Mouse (Mus musculus) layer of hippocampus, adult 11-12 months (tissue): ENCODE measurements around the gene Plekhg1.

Experiments
- DNase-seq: peaks from one replicate; pipeline ENCODE4 v3.0.0; 2022; ENCODE audit warnings: low spot score

Plekhg1 gene

GRCm38 (mm10) chr10:3741791-3742190 is 1.6 kb downstream of the Plekhg1 start:
- DNase-seq = no peak

DNA sequence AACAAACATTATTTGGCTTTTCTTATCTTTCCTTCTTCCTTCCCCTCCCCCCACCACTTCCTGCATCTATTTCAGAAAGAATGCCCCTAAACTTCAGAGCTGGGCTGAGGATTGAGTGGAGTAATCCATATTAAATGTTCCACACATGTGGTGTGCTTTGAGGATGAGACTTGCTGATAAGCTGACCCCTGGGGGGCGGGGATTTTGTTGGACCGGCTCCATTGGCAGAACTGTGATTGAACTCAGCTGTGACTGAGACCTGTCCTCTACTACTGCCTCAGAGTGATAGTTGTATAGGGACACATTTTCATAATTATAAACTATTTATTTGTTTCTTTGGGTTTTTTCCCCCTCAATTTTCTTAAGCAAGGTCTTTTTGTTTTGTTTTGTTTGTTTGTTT is 2.9 kb downstream of the Plekhg1 start:
- DNase-seq = no peak

DNA sequence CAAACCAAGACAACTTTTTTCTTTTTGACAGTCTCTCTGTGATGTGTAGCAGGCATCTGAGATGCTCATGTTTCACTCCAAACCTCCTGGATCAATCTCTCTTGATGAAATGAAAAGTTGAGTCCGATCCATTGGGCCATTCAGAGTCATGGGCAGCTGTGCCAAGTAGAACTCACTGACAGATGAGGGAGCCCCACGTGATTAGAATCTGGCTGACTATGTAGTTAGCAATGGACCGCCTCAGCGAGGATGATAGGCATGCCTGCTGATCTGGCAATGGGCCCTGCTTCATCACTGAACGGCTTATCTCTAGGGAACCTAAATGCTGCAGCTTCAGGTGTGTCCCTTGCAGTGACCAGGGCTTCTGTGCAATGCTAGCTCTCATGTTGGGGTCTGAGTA is 3.7 kb downstream of the Plekhg1 start:
- DNase-seq = peak; percentile 46

GRCm38 (mm10) chr10:3746794-3747518 is 6.8 kb downstream of the Plekhg1 start:
- no peak for DNase-seq

DNA sequence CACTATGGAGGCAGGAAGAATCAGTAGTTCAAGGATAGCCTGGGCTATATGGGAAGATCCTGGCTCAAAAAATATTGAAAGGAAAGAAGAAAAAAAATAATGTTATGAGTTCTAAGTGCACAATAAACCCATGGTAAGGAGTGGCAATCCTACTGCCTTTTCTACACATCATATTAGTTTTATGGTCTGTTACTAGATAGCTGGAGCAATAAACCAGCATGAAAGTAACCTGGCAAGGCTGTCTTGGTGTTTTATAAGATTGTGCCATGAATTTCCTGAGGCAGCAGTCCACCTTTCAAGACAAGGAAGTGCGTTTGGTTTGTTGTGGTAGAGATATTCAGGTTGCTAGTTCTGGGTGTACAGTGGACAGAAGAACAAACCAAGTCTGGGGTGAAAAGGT is 9.4 kb downstream of the Plekhg1 start:
- no peak for DNase-seq

GRCm38 (mm10) chr10:3761992-3762391 is 21.8 kb downstream of the Plekhg1 start:
- DNase-seq = no peak

DNA sequence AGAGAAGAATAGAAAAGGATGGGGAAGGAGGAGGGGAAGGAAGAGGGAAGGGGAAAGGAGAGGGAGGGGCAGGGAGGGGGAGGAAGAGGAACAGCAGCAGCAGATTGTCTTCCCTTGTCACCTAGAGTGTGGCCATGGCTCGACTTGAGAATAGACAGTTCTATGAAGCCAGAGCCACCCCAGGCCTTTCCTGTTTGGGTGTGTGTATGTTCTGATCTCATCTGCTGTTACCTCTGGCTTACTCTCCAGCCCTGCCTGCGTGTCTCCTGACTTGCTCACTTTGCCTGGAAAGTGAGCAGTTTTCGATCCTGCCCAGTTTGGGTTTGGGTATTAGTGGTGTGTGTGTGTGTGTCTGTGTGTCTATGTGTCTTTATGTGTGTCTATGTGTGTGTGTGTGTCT is 23.0 kb downstream of the Plekhg1 start:
- DNase-seq = no peak

- no peak for DNase-seq
Measured at GRCm38 (mm10) chr10:3769131-3769530, 29.0 kb downstream of the Plekhg1 start.

GRCm38 (mm10) chr10:3774330-3774729 is 34.2 kb downstream of the Plekhg1 start:
- no peak for DNase-seq

GRCm38 (mm10) chr10:3776761-3777160 is 36.6 kb downstream of the Plekhg1 start:
- no peak for DNase-seq

DNA sequence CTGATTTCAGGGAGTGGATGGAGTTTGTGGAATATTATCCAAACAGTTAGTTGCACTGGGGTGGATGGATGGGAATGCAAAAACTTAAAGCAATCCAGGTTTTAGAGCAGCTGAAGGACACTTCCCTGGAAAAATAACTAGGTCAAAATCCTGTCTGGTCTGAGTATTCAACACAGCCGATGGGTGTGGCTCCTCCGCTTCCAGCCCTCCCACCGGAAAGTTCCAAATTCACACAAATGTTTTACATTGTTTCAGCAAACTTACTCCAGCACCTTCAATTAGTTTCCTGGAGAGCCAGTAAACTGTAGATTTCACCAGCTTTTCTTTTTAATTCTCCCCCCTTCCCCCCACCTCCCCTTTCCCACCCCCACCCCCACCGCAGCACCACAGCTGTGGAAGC is 45.2 kb downstream of the Plekhg1 start:
- DNase-seq = no peak

- no peak for DNase-seq
Measured at GRCm38 (mm10) chr10:3786531-3786930, 46.4 kb downstream of the Plekhg1 start.

DNA sequence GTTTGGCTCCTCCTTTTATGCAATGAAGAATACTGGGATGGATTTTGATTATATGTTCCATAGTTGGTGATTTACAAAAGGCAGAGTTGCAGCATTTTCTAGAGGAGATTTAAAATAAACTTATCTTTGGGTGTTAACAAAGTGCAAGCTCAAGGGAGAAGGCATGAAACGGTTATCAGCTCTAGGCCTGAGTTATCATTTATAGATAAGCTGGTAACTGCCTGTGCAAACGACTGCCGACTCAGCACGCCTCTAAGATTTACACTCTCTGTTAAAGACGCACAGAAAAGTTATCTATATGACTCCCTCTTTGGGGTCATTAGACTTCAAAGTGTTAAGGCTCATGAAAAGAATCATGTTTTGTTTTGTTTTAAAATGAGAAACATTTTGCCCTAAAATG is 46.8 kb downstream of the Plekhg1 start:
- DNase-seq = no peak

- no peak for DNase-seq
Measured at GRCm38 (mm10) chr10:3793825-3794224, 53.7 kb downstream of the Plekhg1 start.

GRCm38 (mm10) chr10:3799455-3799854 is 59.3 kb downstream of the Plekhg1 start:
- no peak for DNase-seq

GRCm38 (mm10) chr10:3801254-3801653 is 61.1 kb downstream of the Plekhg1 start:
- no peak for DNase-seq

DNA sequence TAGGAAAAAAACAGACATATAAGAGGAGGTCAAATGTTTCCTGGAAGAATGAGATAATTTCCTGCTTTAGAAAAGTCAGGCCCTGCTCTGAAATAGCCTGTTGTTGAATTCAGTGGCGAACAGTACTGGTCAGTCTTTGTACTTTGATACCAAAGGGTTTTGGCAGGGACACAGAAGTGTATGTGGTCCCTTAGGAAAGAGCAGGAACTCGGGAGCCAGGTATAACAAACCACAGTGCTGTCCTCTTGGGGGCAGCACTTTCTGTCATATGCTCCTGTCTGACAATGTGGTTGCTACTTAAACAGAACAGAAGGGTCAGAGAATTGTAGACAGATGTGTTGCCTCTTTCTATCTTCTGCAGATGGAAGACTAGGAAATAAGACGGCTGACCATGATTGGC is 65.2 kb downstream of the Plekhg1 start:
- DNase-seq = peak; percentile 12

DNA sequence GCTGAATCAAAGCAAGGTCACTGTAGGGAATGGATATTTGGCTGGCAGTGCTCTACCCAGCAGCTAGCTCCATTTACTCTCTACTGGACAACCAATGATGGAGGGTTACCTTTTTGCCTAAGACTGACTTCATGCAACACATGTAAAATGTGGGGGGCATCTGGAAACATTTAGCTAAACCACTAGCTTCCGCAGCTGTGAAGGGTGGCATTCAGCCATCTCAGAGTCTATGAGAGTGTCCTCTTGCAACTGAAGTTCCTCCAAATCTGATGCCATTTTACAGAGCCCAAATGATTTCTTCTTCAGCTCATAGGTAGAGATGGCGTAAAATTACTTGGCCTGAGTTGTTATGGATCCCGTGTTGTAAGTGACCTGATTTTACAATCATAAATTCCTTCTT is 67.8 kb downstream of the Plekhg1 start:
- DNase-seq = no peak

DNA sequence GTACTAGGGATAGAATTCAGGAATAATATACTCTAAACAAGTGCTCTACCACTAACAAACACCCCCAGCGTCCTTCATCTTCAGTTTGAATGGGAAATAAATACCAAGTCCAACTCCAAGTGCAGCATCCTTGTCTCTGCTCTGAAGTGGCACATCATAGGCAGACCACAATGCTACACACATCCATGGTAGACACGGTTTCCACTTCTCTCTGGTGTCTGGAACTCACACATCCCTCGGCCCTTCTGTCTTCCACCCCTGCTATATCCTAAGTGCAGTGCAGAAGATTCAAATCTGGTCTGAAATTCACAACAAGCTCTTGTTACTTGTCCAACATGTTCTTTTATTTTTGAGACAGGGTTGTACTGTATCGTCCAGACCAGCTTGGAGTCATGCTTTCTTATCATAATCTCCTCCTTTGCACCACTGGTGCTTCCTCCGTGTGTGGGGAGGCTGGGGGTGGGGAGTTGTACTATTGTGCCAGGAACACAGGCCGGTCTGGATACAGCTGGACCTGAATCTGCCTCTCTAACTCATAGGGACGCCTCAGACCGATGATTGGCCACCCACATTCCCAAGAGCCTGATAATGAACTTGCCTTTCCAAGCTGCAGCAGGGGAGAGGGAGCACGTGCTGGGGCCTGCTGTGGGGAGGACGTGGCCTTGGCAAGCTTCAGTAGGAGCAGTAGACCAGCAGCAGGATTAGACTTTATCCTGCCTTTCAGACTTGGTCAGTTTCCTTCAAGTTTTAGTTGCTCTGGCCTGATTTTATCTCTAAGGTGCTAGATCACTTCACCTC is 70.5 kb downstream of the Plekhg1 start:
- peak; percentile 3 for DNase-seq

DNA sequence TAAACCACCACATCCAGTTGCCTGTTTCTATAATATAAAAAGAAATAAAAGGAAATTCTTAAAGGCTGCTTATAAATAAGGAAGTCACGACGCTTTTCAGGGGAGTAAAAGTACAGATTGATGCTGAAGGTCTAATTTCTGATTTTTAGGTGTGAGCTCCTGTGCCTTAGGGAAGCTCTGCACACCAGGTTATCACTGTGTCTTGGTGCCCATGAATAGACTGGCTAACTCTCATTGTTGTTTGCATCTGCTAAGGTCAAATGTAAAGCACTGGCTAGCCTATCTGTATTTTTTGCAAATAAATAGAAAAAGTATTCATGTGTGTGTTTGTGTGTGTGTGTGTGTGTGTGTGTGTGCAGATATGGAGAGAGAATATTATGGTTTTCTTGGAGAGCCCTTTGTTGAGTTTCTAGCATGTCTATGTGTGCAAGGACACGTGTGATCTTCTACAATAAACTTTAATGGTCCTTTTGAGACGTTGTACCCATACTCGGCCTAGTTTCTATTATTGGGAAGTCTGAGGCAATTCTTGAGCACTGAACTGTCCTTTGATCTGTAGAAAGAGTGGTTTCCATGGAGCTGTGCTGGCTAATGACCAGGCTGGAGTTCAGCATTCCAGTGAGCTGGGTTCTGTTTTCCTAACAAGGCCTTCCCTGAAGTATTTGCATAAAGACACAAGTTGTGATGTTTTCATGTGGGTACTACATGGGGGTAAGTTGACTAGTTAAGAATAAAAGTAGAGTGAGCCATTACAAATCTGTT is 79.0 kb downstream of the Plekhg1 start:
- DNase-seq = peak; percentile 56

DNA sequence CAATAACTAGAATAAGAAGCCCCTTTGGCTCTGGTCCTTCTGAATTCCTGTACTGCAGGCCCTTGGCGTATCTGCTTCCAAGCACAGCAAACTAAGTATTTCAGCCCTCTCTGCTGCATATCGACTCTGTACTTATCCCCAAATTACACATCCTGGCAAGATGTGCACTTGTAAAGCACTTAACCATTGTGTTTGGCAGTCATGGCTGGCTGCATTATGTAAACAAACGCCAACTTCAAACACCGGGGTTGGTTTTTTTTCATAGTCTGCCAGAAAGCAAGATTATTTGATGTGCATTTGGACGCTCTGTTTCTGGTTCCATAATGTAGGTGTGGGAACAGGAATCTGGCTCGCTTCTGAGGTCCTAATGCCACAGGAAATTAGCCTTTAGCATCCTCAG is 83.7 kb downstream of the Plekhg1 start:
- no peak for DNase-seq

- no peak for DNase-seq
Measured at GRCm38 (mm10) chr10:3826043-3826442, 85.9 kb downstream of the Plekhg1 start.

DNA sequence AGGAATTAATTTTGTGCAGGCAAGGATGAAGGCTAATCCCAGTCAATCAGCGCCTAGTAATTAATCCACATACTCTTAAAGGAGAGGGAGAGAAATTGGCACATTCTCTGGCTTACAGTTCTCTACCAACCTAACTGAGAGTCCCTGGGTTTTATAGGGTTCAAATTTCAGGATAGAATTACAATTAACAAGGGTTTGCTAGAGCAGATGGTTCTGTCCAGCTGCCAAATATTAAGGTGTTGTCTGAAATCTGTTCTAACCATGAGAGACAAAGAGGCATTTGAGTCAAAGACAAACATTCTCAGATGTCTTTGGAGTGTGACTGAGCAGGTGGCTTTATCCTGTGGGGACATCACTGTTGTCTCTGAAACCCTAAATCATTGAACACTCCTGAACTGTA is 87.2 kb downstream of the Plekhg1 start:
- DNase-seq = no peak
